Mouse (Mus musculus): Measurements from ENCODE around the gene Ankrd11.

GRCm38 (mm10) chr8:122880302-122880701, 161.8 kb downstream of the Ankrd11 start:
- no peak for TF ChIP-seq CTCF (IDR thresholded peaks at IDR 0.05; ENCODE audit: control insufficient read depth, insufficient read depth, insufficient read length)
- TF ChIP-seq MAX (IDR thresholded peaks at IDR 0.05): no peak

All from C2C12 (cell line).